Mouse (Mus musculus) 3134 (cell line): ENCODE results near the gene Amelx.

ENCODE experiments used
- DNase-seq: peaks from one replicate; pipeline ENCODE4 v3.0.0-alpha.2; 2011; ENCODE audit warnings: low spot score; ENCODE audit not compliant: insufficient read length; ENCODE audit errors: extremely low read depth

The Amelx gene

GRCm38 (mm10) chrX:169187100-169187499, at the start of gene Amelx:
TSS of gene Amelx (minus strand) at chrX:169187200.
- DNase-seq: no peak

- no peak for DNase-seq
Observed at GRCm38 (mm10) chrX:169222357-169223062, 35.5 kb upstream of the Amelx start.

GRCm38 (mm10) chrX:169220064-169220463, 33.1 kb upstream of the Amelx start:
- no peak for DNase-seq

GRCm38 (mm10) chrX:169210019-169210418, 23.0 kb upstream of the Amelx start:
- DNase-seq: no peak

- no peak for DNase-seq
Observed at GRCm38 (mm10) chrX:169178634-169179033, 8.4 kb downstream of the Amelx start.

GRCm38 (mm10) chrX:169173796-169174195, 13.2 kb downstream of the Amelx start:
- DNase-seq: no peak

- DNase-seq: no peak
Observed at GRCm38 (mm10) chrX:169170981-169171380, 16.0 kb downstream of the Amelx start.

GRCm38 (mm10) chrX:169158385-169158784, 28.6 kb downstream of the Amelx start:
- no peak for DNase-seq

GRCm38 (mm10) chrX:169153805-169154204, 33.2 kb downstream of the Amelx start:
- DNase-seq: no peak

GRCm38 (mm10) chrX:169140467-169140866, 46.5 kb downstream of the Amelx start:
- DNase-seq: no peak

- no peak for DNase-seq
Observed at GRCm38 (mm10) chrX:169139758-169140157, 47.2 kb downstream of the Amelx start.
